Mouse (Mus musculus): Measurements from ENCODE around the gene Stk40. TPM values are rescaled to one million over a fixed set of nuclear protein-coding genes. Genes with fewer than 3 reads are reported as not detected.

Gene Stk40
- polyA plus RNA-seq, 1 experiment: 14.0 TPM

DNA sequence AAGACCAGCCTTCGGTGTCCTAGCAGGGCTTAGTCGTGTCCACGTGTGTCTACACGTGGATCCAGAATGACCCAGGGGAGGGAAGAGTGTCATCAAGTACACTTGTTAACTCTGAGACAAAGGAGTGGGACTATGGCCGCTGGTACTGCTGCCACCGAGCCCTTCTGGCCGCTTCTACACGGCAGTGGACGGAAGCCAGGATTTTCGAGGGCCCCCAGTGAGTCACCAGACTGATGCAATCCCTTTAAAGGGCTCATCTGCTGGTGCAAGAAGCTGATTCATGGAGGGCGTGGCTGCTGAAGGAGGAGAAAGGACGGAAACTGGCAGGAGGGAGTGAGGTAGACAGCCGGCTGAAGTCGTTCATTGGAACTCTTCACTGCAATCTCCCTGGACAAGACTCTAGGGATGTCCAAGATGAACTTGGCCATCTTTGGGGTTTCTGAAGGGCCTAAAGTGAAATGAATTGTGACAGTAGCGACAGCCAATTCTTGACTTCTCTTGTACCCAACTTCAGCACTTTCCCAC lies 638 bp upstream of the Stk40 start:
- TF ChIP-seq POLR2A (IDR thresholded peaks at IDR 0.05; ENCODE audit: borderline replicate concordance, control insufficient read depth, low read depth, low read length): 0 out of 2 replicates have a peak, but pooled peaks have one; percentile 56
- TF ChIP-seq CTCF (IDR thresholded peaks at IDR 0.05; ENCODE audit: control insufficient read depth, insufficient read depth, low read length): no peak
- WGBS: under 1% methylated on average over 15 of the region's 15 CpGs
- Histone ChIP-seq H3K4me3 (replicated peaks; ENCODE audit: control insufficient read depth, low read depth, low read length) (peak overlapping the region; percentile 63), H3K27ac (ENCODE audit: control insufficient read depth, insufficient read depth, low read depth, low read length, poor library complexity) (peak overlapping the region; percentile 84), H3K4me1 (ENCODE audit: control insufficient read depth, insufficient read depth, low read length) (peaks cover 3% of the 10 kb centered on the region; the same call in 1 of the 2 replicates)

DNA sequence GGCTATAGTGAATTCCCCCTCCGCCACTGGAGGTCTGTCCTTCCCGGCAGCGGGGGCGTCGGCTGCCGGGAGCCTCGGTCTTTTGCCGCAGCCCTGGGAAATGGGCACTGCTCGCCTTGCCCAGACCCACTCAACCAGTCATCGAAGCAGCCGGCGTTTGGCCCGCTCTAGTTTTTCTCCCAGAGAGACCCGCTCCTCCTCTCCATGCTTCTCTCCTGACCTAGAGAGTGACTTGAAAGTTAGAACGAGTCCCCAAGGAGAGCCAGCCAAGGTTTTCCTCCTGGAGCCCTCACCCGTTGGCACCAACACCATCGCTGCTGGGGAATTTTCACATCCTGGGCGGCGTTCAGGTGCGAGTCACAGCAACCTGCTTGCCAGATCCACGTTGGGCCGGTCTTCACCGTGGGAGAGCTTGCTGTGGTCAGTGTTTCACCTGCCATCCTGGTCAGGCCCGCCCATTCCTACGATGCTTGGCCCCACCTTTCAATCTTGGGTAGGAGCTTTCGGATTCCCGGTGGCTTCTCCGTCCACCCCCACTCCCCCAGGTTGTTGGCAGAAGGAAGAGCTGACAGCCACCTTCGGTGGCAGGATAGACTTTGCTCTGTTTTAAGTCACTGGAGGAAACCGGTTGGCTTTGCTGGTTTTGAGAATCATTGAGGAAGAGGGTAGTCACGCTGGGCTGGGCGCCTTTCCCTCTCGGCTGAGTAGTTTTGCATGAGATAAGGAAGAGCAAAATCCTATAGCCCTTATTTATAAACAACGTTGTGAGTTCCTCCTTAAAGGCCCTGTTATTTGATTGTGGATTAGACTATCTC lies 711 bp downstream of the Stk40 start:
- Histone ChIP-seq H3K4me1 (ENCODE audit: control insufficient read depth, insufficient read depth, low read length) (peaks cover 1% of the 10 kb centered on the region; the same call in 1 of the 2 replicates), H3K4me3 (replicated peaks; ENCODE audit: control insufficient read depth, low read depth, low read length) (peak overlapping the region; percentile 75), H3K27ac (ENCODE audit: control insufficient read depth, insufficient read depth, low read depth, low read length, poor library complexity) (peak overlapping the region; percentile 84)
- under 1% methylated on average over 33 of the region's 34 CpGs for WGBS
- TF ChIP-seq CTCF (IDR thresholded peaks at IDR 0.05; ENCODE audit: control insufficient read depth, insufficient read depth, low read length): no peak
- no peak for TF ChIP-seq POLR2A (IDR thresholded peaks at IDR 0.05; ENCODE audit: borderline replicate concordance, control insufficient read depth, low read depth, low read length)

DNA sequence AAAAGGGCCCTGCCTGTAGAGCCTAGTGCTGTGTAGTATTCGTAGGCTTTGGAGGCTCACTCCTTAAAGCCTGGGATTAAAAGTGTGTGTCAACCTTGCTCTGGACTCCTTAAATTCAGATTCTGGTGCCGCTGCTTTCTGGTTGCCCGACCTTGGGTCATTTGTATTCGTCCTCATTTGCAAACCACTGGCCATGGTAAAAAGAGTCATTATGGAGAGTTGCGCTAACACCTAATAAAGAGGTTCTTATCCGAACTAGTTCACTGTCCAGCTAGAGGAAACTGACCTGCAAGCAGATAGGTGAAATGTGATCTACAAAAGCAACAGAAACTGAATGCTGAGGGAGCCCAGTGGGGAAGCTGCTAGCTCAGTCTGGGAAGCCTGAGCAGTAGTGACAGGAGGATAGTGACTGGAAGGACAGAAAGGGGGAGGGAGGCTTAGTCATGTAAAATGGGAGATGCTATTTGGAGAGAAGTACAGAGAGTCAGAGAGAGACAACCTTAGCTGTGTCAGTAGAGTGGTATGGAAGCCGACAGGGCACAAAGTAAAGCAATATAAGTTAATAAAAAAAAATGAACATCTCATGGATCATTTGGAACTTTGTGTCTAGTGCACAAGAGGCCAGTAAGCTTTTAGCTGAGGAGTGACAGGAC lies 1.5 kb downstream of the Stk40 start:
- no peak overlapping the region for H3K4me3 ChIP-seq (replicated peaks; ENCODE audit: control insufficient read depth, low read depth, low read length)
- H3K27ac ChIP-seq (ENCODE audit: control insufficient read depth, insufficient read depth, low read depth, low read length, poor library complexity): no peak overlapping the region
- WGBS: 76% methylated on average over 7 of the region's 7 CpGs
- H3K4me1 ChIP-seq (ENCODE audit: control insufficient read depth, insufficient read depth, low read length): peaks cover 7% of the 10 kb centered on the region; the same call in 1 of the 2 replicates
- no peak for TF ChIP-seq CTCF (IDR thresholded peaks at IDR 0.05; ENCODE audit: control insufficient read depth, insufficient read depth, low read length)

DNA sequence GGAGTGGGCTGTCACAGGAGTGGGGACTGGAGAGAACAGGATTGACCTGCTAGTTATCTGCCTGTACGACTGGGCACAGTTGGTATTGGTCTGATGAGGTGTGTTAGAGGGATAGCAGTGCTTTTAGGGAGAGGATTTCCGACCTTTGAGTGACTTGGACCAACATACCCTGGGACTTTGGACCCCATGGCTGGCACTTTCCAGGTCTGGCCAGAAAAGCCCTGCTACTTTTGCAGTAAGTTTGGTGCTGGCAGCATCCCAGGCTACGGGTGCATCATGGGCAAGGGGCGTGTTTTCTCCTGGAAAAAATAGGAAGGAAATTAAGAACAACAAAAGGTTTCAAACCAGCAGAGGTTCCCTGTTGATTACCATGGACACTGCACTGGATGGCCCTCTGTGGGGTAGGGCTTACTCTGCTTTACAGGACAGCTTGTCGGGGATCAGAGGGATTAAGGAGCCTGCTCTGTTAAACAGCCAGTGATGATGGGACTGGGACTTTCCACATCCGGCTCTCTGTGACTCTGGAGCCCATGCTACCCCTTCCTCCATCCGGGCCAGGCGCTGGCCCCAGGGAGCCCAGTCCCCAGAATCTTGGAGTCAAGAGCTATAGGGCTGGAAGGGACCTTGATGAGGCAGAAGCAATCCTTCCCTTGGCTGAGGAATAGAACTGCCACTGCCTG lies 4.4 kb downstream of the Stk40 start:
- 50% methylated on average over 8 of the region's 8 CpGs for WGBS
- H3K4me1 ChIP-seq (ENCODE audit: control insufficient read depth, insufficient read depth, low read length): peaks cover 8% of the 10 kb centered on the region; the same call in 1 of the 2 replicates
- H3K27ac ChIP-seq (ENCODE audit: control insufficient read depth, insufficient read depth, low read depth, low read length, poor library complexity): no peak overlapping the region
- TF ChIP-seq POLR2A (IDR thresholded peaks at IDR 0.05; ENCODE audit: borderline replicate concordance, control insufficient read depth, low read depth, low read length) (no peak), CTCF (IDR thresholded peaks at IDR 0.05; ENCODE audit: control insufficient read depth, insufficient read depth, low read length) (no peak)
- H3K4me3 ChIP-seq (replicated peaks; ENCODE audit: control insufficient read depth, low read depth, low read length): no peak overlapping the region

DNA sequence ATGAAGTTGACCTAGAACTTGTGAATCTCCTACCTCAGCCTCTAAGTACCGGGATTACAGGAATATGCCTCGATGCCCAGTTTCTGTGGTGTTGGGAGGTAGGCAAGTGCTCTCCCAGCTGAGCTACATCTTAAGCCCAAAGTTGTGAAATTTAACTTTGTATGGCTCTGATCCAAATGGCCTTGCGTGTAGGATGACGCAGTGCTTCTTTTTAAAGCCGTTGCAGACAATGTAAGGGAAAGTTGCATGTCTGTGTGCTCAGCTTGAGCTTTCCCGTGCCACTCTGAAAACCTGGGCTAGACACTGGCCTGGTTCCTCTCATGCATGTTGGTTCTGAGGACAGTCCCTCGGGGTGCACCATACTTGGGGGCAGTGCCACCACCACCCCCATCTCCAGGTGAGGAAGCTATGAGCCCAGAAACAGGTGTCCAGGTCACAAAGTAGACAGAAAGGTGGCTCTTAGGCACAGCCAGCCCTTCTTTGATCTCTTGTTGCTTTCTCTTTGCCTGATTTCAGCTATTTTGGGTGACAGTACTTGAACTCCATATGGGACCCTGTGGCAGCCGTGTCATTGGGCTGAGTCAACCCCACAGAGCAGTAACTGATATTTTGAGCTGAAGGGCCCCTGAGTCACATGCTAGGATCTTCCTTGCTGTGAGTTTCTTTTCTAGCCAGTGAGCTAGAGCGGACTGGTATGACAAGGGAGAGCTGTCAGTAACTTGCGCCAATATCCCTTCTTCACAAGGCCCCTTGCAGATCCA lies 6.0 kb downstream of the Stk40 start:
- 40% methylated on average over 10 of the region's 10 CpGs for WGBS
- TF ChIP-seq CTCF (IDR thresholded peaks at IDR 0.05; ENCODE audit: control insufficient read depth, insufficient read depth, low read length) (no peak), POLR2A (IDR thresholded peaks at IDR 0.05; ENCODE audit: borderline replicate concordance, control insufficient read depth, low read depth, low read length) (no peak)

DNA sequence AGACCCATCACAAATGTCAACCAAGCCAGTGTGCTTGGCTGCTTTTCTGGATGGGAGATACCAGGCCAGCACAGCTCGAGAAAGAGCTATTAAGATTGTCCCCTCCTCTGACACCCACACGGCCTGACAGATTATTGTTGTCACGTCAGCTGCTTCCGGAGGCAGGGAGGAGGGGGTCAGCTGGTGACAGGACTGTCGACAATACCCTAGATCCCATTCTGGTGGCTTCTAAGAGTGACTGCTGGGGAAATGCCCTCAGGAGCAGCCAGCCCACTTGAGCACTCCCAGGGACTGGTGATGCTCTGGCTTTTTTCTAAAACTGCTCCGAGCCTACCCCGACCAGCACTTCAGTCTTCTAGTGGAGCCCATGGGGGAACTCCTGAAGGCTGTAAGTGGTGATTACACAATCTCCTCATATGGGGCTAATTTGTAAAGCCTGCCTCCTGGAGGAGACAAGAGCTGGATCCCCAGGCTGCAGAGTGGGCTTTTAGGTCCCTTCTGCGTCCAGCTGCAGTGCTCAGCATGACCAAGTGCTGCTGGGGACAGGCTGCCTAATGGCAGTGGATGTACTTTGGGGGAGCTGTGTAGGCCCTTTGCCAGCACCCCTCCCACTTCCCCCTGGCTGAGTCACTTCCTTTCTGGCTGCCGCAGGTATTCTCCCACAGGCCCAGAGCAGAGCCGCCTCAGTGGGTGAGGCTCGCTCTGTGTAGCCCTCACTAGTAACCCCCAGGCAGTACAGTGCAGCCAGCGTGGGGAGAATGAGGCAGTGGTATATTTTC lies 6.8 kb downstream of the Stk40 start:
- 0 out of 2 replicates have a peak, but pooled peaks have one; percentile 7 for TF ChIP-seq CTCF (IDR thresholded peaks at IDR 0.05; ENCODE audit: control insufficient read depth, insufficient read depth, low read length)
- TF ChIP-seq POLR2A (IDR thresholded peaks at IDR 0.05; ENCODE audit: borderline replicate concordance, control insufficient read depth, low read depth, low read length): peak; percentile 76
- peak overlapping the region; percentile 31 for H3K4me3 ChIP-seq (replicated peaks; ENCODE audit: control insufficient read depth, low read depth, low read length)
- H3K27ac ChIP-seq (ENCODE audit: control insufficient read depth, insufficient read depth, low read depth, low read length, poor library complexity): peak overlapping the region; percentile 96
- H3K4me1 ChIP-seq (ENCODE audit: control insufficient read depth, insufficient read depth, low read length): peaks cover 8% of the 10 kb centered on the region; the same call in 1 of the 2 replicates
- 1% methylated on average over 12 of the region's 12 CpGs for WGBS

More for the DNA sequence above, 6.0 kb downstream of the Stk40 start:
- Histone ChIP-seq H3K4me1 (ENCODE audit: control insufficient read depth, insufficient read depth, low read length) (peaks cover 8% of the 10 kb centered on the region; the same call in 1 of the 2 replicates), H3K4me3 (replicated peaks; ENCODE audit: control insufficient read depth, low read depth, low read length) (peak overlapping the region; percentile 1), H3K27ac (ENCODE audit: control insufficient read depth, insufficient read depth, low read depth, low read length, poor library complexity) (peak overlapping the region; percentile 96)

- 12% methylated on average over 7 of the region's 7 CpGs for WGBS
- Histone ChIP-seq H3K4me1 (ENCODE audit: control insufficient read depth, insufficient read depth, low read length) (peaks cover 8% of the 10 kb centered on the region; the same call in 1 of the 2 replicates), H3K27ac (ENCODE audit: control insufficient read depth, insufficient read depth, low read depth, low read length, poor library complexity) (peak overlapping the region; percentile 96), H3K4me3 (replicated peaks; ENCODE audit: control insufficient read depth, low read depth, low read length) (peak overlapping the region; percentile 26)
- TF ChIP-seq CTCF (IDR thresholded peaks at IDR 0.05; ENCODE audit: control insufficient read depth, insufficient read depth, low read length): no peak
- TF ChIP-seq POLR2A (IDR thresholded peaks at IDR 0.05; ENCODE audit: borderline replicate concordance, control insufficient read depth, low read depth, low read length): no peak
These were observed 7.4 kb downstream of the Stk40 start for GRCm38 (mm10) chr4:126111153-126111549.
